ENCODE assay signal across 25 mouse cellular contexts in the genomic region with DNA sequence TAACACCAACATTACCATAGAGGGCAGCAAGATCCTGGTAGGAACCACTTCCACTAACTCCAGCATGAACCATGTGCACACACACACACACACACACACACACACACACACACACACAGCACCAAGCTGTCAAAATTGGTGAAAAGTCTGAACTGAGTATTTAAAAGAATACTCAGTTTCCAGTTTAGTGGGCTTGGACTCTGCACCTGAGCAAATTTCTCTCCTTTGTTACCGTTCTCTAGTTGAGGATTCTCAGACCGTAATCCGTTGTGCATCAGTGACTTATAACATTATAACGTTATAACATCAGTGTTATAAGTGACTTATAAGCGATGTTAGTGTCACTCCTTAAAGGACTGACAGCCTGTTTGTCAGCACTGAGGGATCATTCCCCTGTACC. TPM values are rescaled to one million over a fixed set of nuclear protein-coding genes. Genes with fewer than 3 reads are reported as not detected.
DNase-seq lines count a peak whose midpoint lies in the region; ATAC-seq and TF ChIP-seq lines count a peak whose summit lies in the region.
"Had no signal": no experiment of that assay in that cellular context is flagged by ENCODE, and none has a peak within 500 bp of the region (broad histone marks: within the 10 kb centered on the region; RNA-seq: fewer than 3 reads in every experiment).

No protein-coding gene starts in this region.

- no peak overlapping the region for H3K9ac ChIP-seq in hindbrain, postnatal 0 days (replicated peaks; ENCODE audit: low read length)
- no peak overlapping the region for H3K9ac ChIP-seq in hindbrain, embryonic 13.5 days
- H3K9ac ChIP-seq in kidney, postnatal 0 days (ENCODE audit: low read depth, low read length) = no peak overlapping the region
- H3K9ac ChIP-seq: embryonic facial prominence, embryonic 12.5 days; forebrain, embryonic 13.5 days had no signal

- no peaks in the 10 kb centered on the region for H3K36me3 ChIP-seq in hindbrain, postnatal 0 days (ENCODE audit: insufficient read depth, low read length)
- H3K36me3 ChIP-seq in hindbrain, embryonic 13.5 days = no peaks in the 10 kb centered on the region
- H3K36me3 ChIP-seq in kidney, postnatal 0 days (ENCODE audit: insufficient read depth, low read length) = no peaks in the 10 kb centered on the region
- no peaks in the 10 kb centered on the region for H3K36me3 ChIP-seq in testis, adult 2 months (ENCODE audit: control insufficient read depth, insufficient read depth, low read length)
- H3K36me3 ChIP-seq: embryonic facial prominence, embryonic 10.5 days; embryonic facial prominence, embryonic 12.5 days; G1E had no signal

- 0 out of 2 replicates have a peak, but pooled peaks have one; percentile 8 for ATAC-seq in hindbrain, postnatal 0 days
- ATAC-seq in hindbrain, embryonic 13.5 days (ENCODE audit: low FRiP score) = no peak
- ATAC-seq in kidney, postnatal 0 days (replicated peaks; ENCODE audit: low FRiP score, low read depth) = no peak; the same call in 1 of the 2 replicates
- ATAC-seq: activated CD4-positive, CD25-positive, alpha-beta regulatory T cell, adult 4 months; CD4-positive, CD25-positive, alpha-beta regulatory T cell, adult 4 months; forebrain, embryonic 13.5 days; Patski had no signal

- DNase-seq in hindbrain, postnatal 0 days (ENCODE audit: low spot score) = no peak
- peak; percentile 63 for DNase-seq in kidney, adult 9 months
- DNase-seq in kidney, adult 11 months = no peak
- DNase-seq in kidney, postnatal 0 days (ENCODE audit: low spot score) = no peak
- DNase-seq in kidney, postnatal 10 days = no peak
- DNase-seq in testis, postnatal 14 days (ENCODE audit: low spot score) = no peak
- DNase-seq: adrenal gland, adult 8-10 months; adrenal gland, postnatal 14 days; adrenal gland, postnatal 36 days; B cell, adult 2 months had no signal

- H3K4me1 ChIP-seq in hindbrain, postnatal 0 days (ENCODE audit: insufficient read depth, low read length) = no peaks in the 10 kb centered on the region
- H3K4me1 ChIP-seq in hindbrain, embryonic 13.5 days (replicated peaks) = no peaks in the 10 kb centered on the region
- no peaks in the 10 kb centered on the region for H3K4me1 ChIP-seq in kidney, postnatal 0 days (replicated peaks; ENCODE audit: insufficient read depth, low read length)
- H3K4me1 ChIP-seq in testis, adult 2 months (ENCODE audit: control insufficient read depth, insufficient read depth, low read length) = no peaks in the 10 kb centered on the region
- H3K4me1 ChIP-seq: embryonic facial prominence, embryonic 10.5 days; embryonic facial prominence, embryonic 12.5 days; forebrain, embryonic 13.5 days had no signal

- no peak overlapping the region for H3K4me3 ChIP-seq in hindbrain, postnatal 0 days (ENCODE audit: low read length)
- no peak overlapping the region for H3K4me3 ChIP-seq in hindbrain, embryonic 13.5 days
- no peak overlapping the region for H3K4me3 ChIP-seq in kidney, postnatal 0 days (replicated peaks; ENCODE audit: low read depth, low read length)
- H3K4me3 ChIP-seq in testis, adult 2 months (ENCODE audit: control insufficient read depth, low read depth, low read length) = peak overlapping the region; percentile 86
- H3K4me3 ChIP-seq: embryonic facial prominence, embryonic 10.5 days; embryonic facial prominence, embryonic 12.5 days; forebrain, embryonic 13.5 days had no signal

- no peak overlapping the region for H3K27ac ChIP-seq in hindbrain, postnatal 0 days
- H3K27ac ChIP-seq in hindbrain, embryonic 13.5 days = no peak overlapping the region
- H3K27ac ChIP-seq in kidney, postnatal 0 days = 0 out of 2 replicates have a peak overlapping the region, but pooled peaks have one; percentile 28
- peak overlapping the region; percentile 71; the same call in 1 of the 2 replicates for H3K27ac ChIP-seq in testis, adult 2 months (ENCODE audit: control insufficient read depth, insufficient read depth, low read depth, low read length)
- H3K27ac ChIP-seq: embryonic facial prominence, embryonic 10.5 days; embryonic facial prominence, embryonic 12.5 days; forebrain, embryonic 13.5 days had no signal

- no peaks in the 10 kb centered on the region for H3K9me3 ChIP-seq in hindbrain, postnatal 0 days (ENCODE audit: low read length)
- H3K9me3 ChIP-seq in hindbrain, embryonic 13.5 days = no peaks in the 10 kb centered on the region
- H3K9me3 ChIP-seq in kidney, postnatal 0 days (replicated peaks; ENCODE audit: low read length) = no peaks in the 10 kb centered on the region
- H3K9me3 ChIP-seq: embryonic facial prominence, embryonic 10.5 days; embryonic facial prominence, embryonic 12.5 days; forebrain, embryonic 13.5 days; G1E had no signal

- H3K4me2 ChIP-seq in hindbrain, postnatal 0 days (ENCODE audit: low read depth, low read length) = no peak overlapping the region
- H3K4me2 ChIP-seq in hindbrain, embryonic 13.5 days = no peak overlapping the region
- H3K4me2 ChIP-seq in kidney, postnatal 0 days (ENCODE audit: low read length) = no peak overlapping the region
- H3K4me2 ChIP-seq: embryonic facial prominence, embryonic 12.5 days; forebrain, embryonic 13.5 days had no signal

- WGBS in hindbrain, postnatal 0 days = 91% methylated on average over 5 of the region's 5 CpGs
- 90% methylated on average over 5 of the region's 5 CpGs for WGBS in hindbrain, embryonic 13.5 days
- 73% methylated on average over 5 of the region's 5 CpGs for WGBS in kidney, postnatal 0 days

- no peaks in the 10 kb centered on the region for H3K27me3 ChIP-seq in hindbrain, postnatal 0 days (ENCODE audit: insufficient read depth, low read length)
- peaks cover 18% of the 10 kb centered on the region for H3K27me3 ChIP-seq in hindbrain, embryonic 13.5 days
- H3K27me3 ChIP-seq in kidney, postnatal 0 days (ENCODE audit: insufficient read depth, low read length) = no peaks in the 10 kb centered on the region
- no peaks in the 10 kb centered on the region for H3K27me3 ChIP-seq in testis, adult 2 months (ENCODE audit: control insufficient read depth, insufficient read depth, low read length)
- H3K27me3 ChIP-seq: forebrain, embryonic 13.5 days had no signal

- TF ChIP-seq CTCF in hindbrain, postnatal 0 days (IDR thresholded peaks at IDR 0.05; ENCODE audit: low read depth) = no peak
- TF ChIP-seq CTCF in kidney, postnatal 0 days (IDR thresholded peaks at IDR 0.05; ENCODE audit: low read depth) = no peak
- TF ChIP-seq CTCF in testis, adult 2 months (IDR thresholded peaks at IDR 0.05; ENCODE audit: control insufficient read depth, insufficient read depth, insufficient replicate concordance, low read depth, low read length) = no peak

- TF ChIP-seq POLR2A in testis, adult 2 months (IDR thresholded peaks at IDR 0.05; ENCODE audit: control insufficient read depth, low read depth, low read length) = no peak

RNA-seq across cellular contexts. Expression of a gene that starts 7.9 kb away (rescaled TPM):
- 31.1 and 35.9 TPM in 2 replicates for total RNA-seq in hindbrain, postnatal 0 days (2014; rRNA removed)
- polyA plus RNA-seq in hindbrain, postnatal 0 days (2015; fragmentation: Nextera tagmentation; extraction: Ambion mirVana) = 10.3 and 11.1 TPM in 2 replicates
- polyA plus RNA-seq in hindbrain, embryonic 13.5 days (2015; fragmentation: Nextera tagmentation; extraction: Ambion mirVana) = 2.4 and 2.5 TPM in 2 replicates
- 24.4 and 26.0 TPM in 2 replicates for polyA plus RNA-seq in kidney, postnatal 0 days (2015; fragmentation: Nextera tagmentation; extraction: Ambion mirVana)
- polyA plus RNA-seq in testis, adult 2 months (2012; rRNA removed) = 389 and 421 TPM in 2 replicates
- total RNA-seq: G1E had no signal
- polyA plus RNA-seq: CD4-positive, CD25-positive, alpha-beta regulatory T cell, adult 4 months; G1E had no signal

RNA-seq across cellular contexts. Expression of a gene that starts 18.8 kb away (rescaled TPM):
- not detected in 2 replicates for total RNA-seq in hindbrain, postnatal 0 days (2014; rRNA removed)
- not detected in 2 replicates for polyA plus RNA-seq in hindbrain, postnatal 0 days (2015; fragmentation: Nextera tagmentation; extraction: Ambion mirVana)
- polyA plus RNA-seq in hindbrain, embryonic 13.5 days (2015; fragmentation: Nextera tagmentation; extraction: Ambion mirVana) = 0.08 TPM in 1 of 2 replicates, not detected in the other
- 0.06 TPM in 1 of 2 replicates, not detected in the other for polyA plus RNA-seq in kidney, postnatal 0 days (2015; fragmentation: Nextera tagmentation; extraction: Ambion mirVana)
- polyA plus RNA-seq in testis, adult 2 months (2012; rRNA removed) = 78.7 and 82.6 TPM in 2 replicates
- total RNA-seq: adrenal gland, adult 18-20 months; adrenal gland, adult 8-10 months; adrenal gland, postnatal 14 days; adrenal gland, postnatal 36 days; CH12.LX; G1E had no signal
- polyA plus RNA-seq: activated CD4-positive, CD25-positive, alpha-beta regulatory T cell, adult 4 months; CD4-positive, CD25-positive, alpha-beta regulatory T cell, adult 4 months; cerebellum, adult 2 months; cortical plate, adult 2 months; embryonic facial prominence, embryonic 10.5 days; embryonic facial prominence, embryonic 12.5 days; embryonic facial prominence, embryonic 14.5 days; forebrain, embryonic 11.5 days; forebrain, embryonic 13.5 days; G1E; Patski had no signal

RNA-seq across cellular contexts. Expression of a gene that starts 22.5 kb away (rescaled TPM):
- 45.9 and 52.9 TPM in 2 replicates for total RNA-seq in hindbrain, postnatal 0 days (2014; rRNA removed)
- 55.9 and 57.8 TPM in 2 replicates for polyA plus RNA-seq in hindbrain, postnatal 0 days (2015; fragmentation: Nextera tagmentation; extraction: Ambion mirVana)
- 42.6 and 42.7 TPM in 2 replicates for polyA plus RNA-seq in hindbrain, embryonic 13.5 days (2015; fragmentation: Nextera tagmentation; extraction: Ambion mirVana)
- polyA plus RNA-seq in kidney, postnatal 0 days (2015; fragmentation: Nextera tagmentation; extraction: Ambion mirVana) = 34.0 and 35.2 TPM in 2 replicates
- 21.8 and 36.1 TPM in 2 replicates for polyA plus RNA-seq in testis, adult 2 months (2012; rRNA removed)
- polyA plus RNA-seq: G1E had no signal

RNA-seq across cellular contexts. Expression of a gene that starts 32.3 kb away (rescaled TPM):
- total RNA-seq in hindbrain, postnatal 0 days (2014; rRNA removed) = 4.3 and 7.9 TPM in 2 replicates
- 2.4 and 3.0 TPM in 2 replicates for polyA plus RNA-seq in hindbrain, postnatal 0 days (2015; fragmentation: Nextera tagmentation; extraction: Ambion mirVana)
- polyA plus RNA-seq in hindbrain, embryonic 13.5 days (2015; fragmentation: Nextera tagmentation; extraction: Ambion mirVana) = 1.7 and 2.3 TPM in 2 replicates
- 0.05 and 0.10 TPM in 2 replicates for polyA plus RNA-seq in kidney, postnatal 0 days (2015; fragmentation: Nextera tagmentation; extraction: Ambion mirVana)
- 0.41 and 0.46 TPM in 2 replicates for polyA plus RNA-seq in testis, adult 2 months (2012; rRNA removed)
- total RNA-seq: G1E had no signal
- polyA plus RNA-seq: activated CD4-positive, CD25-positive, alpha-beta regulatory T cell, adult 4 months; G1E; Patski had no signal

Comparison
In these comparisons a context has a peak if more than half of its experiments do, and no peak if none do; other contexts are left out.
1. H3K27ac ChIP-seq: peak in kidney, postnatal 0 days (single experiment) and testis, adult 2 months (single experiment); none in hindbrain, postnatal 0 days (single experiment) and hindbrain, embryonic 13.5 days (single experiment).
2. RNA of a gene that starts 7.9 kb away (polyA plus RNA-seq): 389 to 421 TPM in testis, adult 2 months; 24.4 to 26.0 TPM in kidney, postnatal 0 days, 10.3 to 11.1 TPM in hindbrain, postnatal 0 days and 2.4 to 2.5 TPM in hindbrain, embryonic 13.5 days; every median in the first group is over 10 times any median in the second.
3. RNA of a gene that starts 18.8 kb away (polyA plus RNA-seq): 78.7 to 82.6 TPM in testis, adult 2 months; 0.08 TPM in hindbrain, embryonic 13.5 days, not detected in hindbrain, postnatal 0 days and 0.06 TPM in kidney, postnatal 0 days; every median in the first group is over 10 times any median in the second.